Mouse (Mus musculus): ENCODE measurements around the gene Gm17660.

GRCm38 (mm10) chr5:104103171-104103570 is 25.8 kb upstream of the Gm17660 start:
- no peak for TF ChIP-seq FLI1 (IDR thresholded peaks at IDR 0.05; ENCODE audit: low read length)
- TF ChIP-seq GATA1 (IDR thresholded peaks at IDR 0.05; ENCODE audit: borderline replicate concordance, low read length), result no peak

All from megakaryocyte, embryonic 14.5 days (primary cell).